Mouse (Mus musculus) spleen, postnatal 4 days (tissue): ENCODE data around the gene Daglb.

ENCODE experiments used
- DNase-seq, 2 experiments: peaks; one replicate each; pipeline ENCODE4 v3.0.0; 2022; ENCODE audit warnings: low spot score in 2 of 2

The Daglb gene

GRCm38 (mm10) chr5:143464100-143464756, at the start of gene Daglb:
Gene Daglb (plus strand): TSS chr5:143464584.
- peak; percentile 87 to 94 for DNase-seq

- no peak for DNase-seq
Observed at GRCm38 (mm10) chr5:143421484-143421883, 42.9 kb upstream of the Daglb start.

- no peak for DNase-seq
Observed at GRCm38 (mm10) chr5:143422990-143423389, 41.4 kb upstream of the Daglb start.

- DNase-seq: peak; percentile 70 to 88
Observed at GRCm38 (mm10) chr5:143423899-143424519, 40.4 kb upstream of the Daglb start.

GRCm38 (mm10) chr5:143434421-143434820, 30.0 kb upstream of the Daglb start:
- peak; percentile 75 to 91 for DNase-seq

GRCm38 (mm10) chr5:143441298-143441697, 23.1 kb upstream of the Daglb start:
- DNase-seq: peak in 1 of 2 experiments; percentile 4

- DNase-seq: peak; percentile 4 to 35
Observed at GRCm38 (mm10) chr5:143441753-143442152, 22.6 kb upstream of the Daglb start.

GRCm38 (mm10) chr5:143463671-143464070, 713 bp upstream of the Daglb start:
- peak; percentile 10 to 56 for DNase-seq

GRCm38 (mm10) chr5:143464757-143465118, 354 bp downstream of the Daglb start:
- DNase-seq: no peak

GRCm38 (mm10) chr5:143465156-143466085, 1.0 kb downstream of the Daglb start:
- DNase-seq: peak; percentile 25 to 63

- DNase-seq: peak; percentile 11 to 53
Observed at GRCm38 (mm10) chr5:143466891-143467669, 2.7 kb downstream of the Daglb start.

GRCm38 (mm10) chr5:143467931-143468330, 3.5 kb downstream of the Daglb start:
- peak; percentile 8 to 53 for DNase-seq

GRCm38 (mm10) chr5:143469628-143470027, 5.2 kb downstream of the Daglb start:
- peak; percentile 7 to 47 for DNase-seq

GRCm38 (mm10) chr5:143470421-143471164, 6.2 kb downstream of the Daglb start:
- DNase-seq: peak; percentile 59 to 74

- no peak for DNase-seq
Observed at GRCm38 (mm10) chr5:143471165-143471546, 6.8 kb downstream of the Daglb start.

GRCm38 (mm10) chr5:143471953-143472618, 7.7 kb downstream of the Daglb start:
- DNase-seq: peak; percentile 11 to 61

- DNase-seq: no peak
Observed at GRCm38 (mm10) chr5:143475153-143475844, 10.9 kb downstream of the Daglb start.

- no peak for DNase-seq
Observed at GRCm38 (mm10) chr5:143476013-143476412, 11.6 kb downstream of the Daglb start.

- no peak for DNase-seq
Observed at GRCm38 (mm10) chr5:143477901-143478300, 13.5 kb downstream of the Daglb start.

GRCm38 (mm10) chr5:143484955-143485354, 20.6 kb downstream of the Daglb start:
- DNase-seq: no peak
